ENCODE assay signal across 31 mouse cellular contexts in the genomic region with DNA sequence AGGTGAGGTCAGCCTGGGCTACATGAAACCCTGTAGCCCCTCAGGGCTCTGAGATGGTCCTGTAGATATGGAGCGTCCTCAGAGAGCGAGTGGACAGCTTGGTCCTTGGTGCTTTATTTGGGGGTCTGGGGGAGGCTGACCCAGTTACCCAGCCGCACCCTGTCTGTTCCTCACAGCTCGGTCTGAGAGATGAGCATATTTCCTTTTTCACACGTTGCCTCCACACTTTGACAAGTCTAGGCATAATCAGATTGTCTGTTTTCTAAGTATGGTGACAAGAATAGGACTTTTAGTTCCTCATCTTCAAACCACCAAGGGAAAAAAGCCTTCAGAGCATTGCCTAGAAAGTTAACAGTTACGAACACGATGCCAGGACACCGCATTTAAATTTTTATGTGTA. TPM values are rescaled to one million over a fixed set of nuclear protein-coding genes. Genes with fewer than 3 reads are reported as not detected.
DNase-seq lines count a peak whose midpoint lies in the region; ATAC-seq and TF ChIP-seq lines count a peak whose summit lies in the region.
"Had no signal": no experiment of that assay in that cellular context is flagged by ENCODE, and none has a peak within 500 bp of the region (broad histone marks: within the 10 kb centered on the region; RNA-seq: fewer than 3 reads in every experiment).

No protein-coding gene starts in this region.

- peak overlapping the region; percentile 50 for H3K4me2 ChIP-seq in myocyte (ENCODE audit: low read depth)
- H3K4me2 ChIP-seq in hindbrain, embryonic 14.5 days (replicated peaks): no peak overlapping the region
- H3K4me2 ChIP-seq: embryonic facial prominence, embryonic 15.5 days; heart, embryonic 12.5 days; hindbrain, embryonic 13.5 days; liver, embryonic 11.5 days; midbrain, embryonic 13.5 days; neural tube, embryonic 15.5 days; stomach, embryonic 15.5 days had no signal

- H3K4me1 ChIP-seq in hindbrain, embryonic 14.5 days (replicated peaks; ENCODE audit: control insufficient read depth, insufficient read depth, low read length): no peaks in the 10 kb centered on the region
- H3K4me1 ChIP-seq: embryonic facial prominence, embryonic 15.5 days; forebrain, embryonic 10.5 days; hindbrain, embryonic 13.5 days; midbrain, embryonic 13.5 days; neural tube, embryonic 15.5 days; stomach, embryonic 15.5 days had no signal

- H3K9me3 ChIP-seq in hindbrain, embryonic 14.5 days (ENCODE audit: control insufficient read depth, low read length): no peaks in the 10 kb centered on the region
- H3K9me3 ChIP-seq: embryonic facial prominence, embryonic 15.5 days; forebrain, embryonic 10.5 days; G1E; heart, embryonic 12.5 days; hindbrain, embryonic 13.5 days; midbrain, embryonic 13.5 days; neural tube, embryonic 15.5 days; stomach, embryonic 15.5 days had no signal

- no peak overlapping the region for H3K27ac ChIP-seq in hindbrain, embryonic 14.5 days
- H3K27ac ChIP-seq: embryonic facial prominence, embryonic 15.5 days; forebrain, embryonic 10.5 days; hindbrain, embryonic 13.5 days; midbrain, embryonic 13.5 days; neural tube, embryonic 15.5 days; stomach, embryonic 15.5 days had no signal

- no peaks in the 10 kb centered on the region for H3K36me3 ChIP-seq in myocyte (ENCODE audit: control insufficient read depth, insufficient read depth)
- H3K36me3 ChIP-seq in hindbrain, embryonic 14.5 days (replicated peaks; ENCODE audit: control insufficient read depth, insufficient read depth): no peaks in the 10 kb centered on the region
- H3K36me3 ChIP-seq: embryonic facial prominence, embryonic 15.5 days; forebrain, embryonic 10.5 days; G1E; heart, embryonic 12.5 days; hindbrain, embryonic 13.5 days; midbrain, embryonic 13.5 days; neural tube, embryonic 15.5 days; stomach, embryonic 15.5 days had no signal

- H3K79me2 ChIP-seq in myocyte (ENCODE audit: control insufficient read depth, insufficient read depth): peaks cover 9% of the 10 kb centered on the region

- peak; percentile 68 for DNase-seq in right cerebral cortex, adult 18-20 months
- DNase-seq in right cerebral cortex, postnatal 14 days: no peak
- DNase-seq in frontal cortex, postnatal 36 days (ENCODE audit: low spot score in 2 of 2): peak; percentile 45 to 68
- DNase-seq in hindbrain, embryonic 14.5 days (ENCODE audit: low spot score): no peak
- DNase-seq in natural killer cell, adult 2 months (ENCODE audit: low spot score in 2 of 2): no peak
- no peak for DNase-seq in thymus, postnatal 25 days
- DNase-seq: adrenal gland, postnatal 36 days; cerebellum, adult 18-20 months; cerebellum, postnatal 25 days; heart, postnatal 14 days; kidney, postnatal 4 days; lung, adult 18-20 months; lung, postnatal 14 days; spleen, adult 18-20 months; thymus, adult 2 months had no signal

- H3K4me3 ChIP-seq in myocyte: no peak overlapping the region
- H3K4me3 ChIP-seq in hindbrain, embryonic 14.5 days (replicated peaks; ENCODE audit: low read length): no peak overlapping the region
- H3K4me3 ChIP-seq: embryonic facial prominence, embryonic 15.5 days; forebrain, embryonic 10.5 days; heart, embryonic 12.5 days; hindbrain, embryonic 13.5 days; midbrain, embryonic 13.5 days; neural tube, embryonic 15.5 days; stomach, embryonic 15.5 days had no signal

- TF ChIP-seq POLR2A in myocyte (IDR thresholded peaks at IDR 0.05; ENCODE audit: insufficient read length, low read depth): no peak

- H3ac ChIP-seq in myocyte (ENCODE audit: control insufficient read depth, insufficient read length): no peak overlapping the region

- no peak for ATAC-seq in hindbrain, embryonic 14.5 days (ENCODE audit: low FRiP score)
- ATAC-seq: CD4-positive, CD25-positive, alpha-beta regulatory T cell, adult 4 months; intestine, embryonic 16.5 days; midbrain, embryonic 13.5 days had no signal

- no peaks in the 10 kb centered on the region for H3K27me3 ChIP-seq in myocyte (ENCODE audit: control insufficient read depth, insufficient read depth, insufficient read length)
- no peaks in the 10 kb centered on the region for H3K27me3 ChIP-seq in hindbrain, embryonic 14.5 days (ENCODE audit: control insufficient read depth, insufficient read depth, low read length)
- H3K27me3 ChIP-seq: heart, embryonic 12.5 days; midbrain, embryonic 13.5 days; stomach, embryonic 15.5 days had no signal

- no peak overlapping the region for H3K9ac ChIP-seq in hindbrain, embryonic 14.5 days
- H3K9ac ChIP-seq: embryonic facial prominence, embryonic 15.5 days; heart, embryonic 12.5 days; hindbrain, embryonic 13.5 days; midbrain, embryonic 13.5 days; neural tube, embryonic 15.5 days; stomach, embryonic 15.5 days had no signal

- 89% methylated on average over 8 of the region's 8 CpGs for WGBS in hindbrain, embryonic 14.5 days

TF ChIP-seq in myocyte, 11 proteins besides CTCF, POLR2A, EP300 and RAD21:
- TF ChIP-seq SRF (IDR thresholded peaks at IDR 0.05; ENCODE audit: control insufficient read depth, insufficient read length, low read depth) (no peak), MAX (IDR thresholded peaks at IDR 0.05; ENCODE audit: low read depth) (no peak), REST (IDR thresholded peaks at IDR 0.05; ENCODE audit: insufficient read depth, insufficient read length) (no peak), POLR2AphosphoS2 (IDR thresholded peaks at IDR 0.05; ENCODE audit: insufficient read length, low read depth) (no peak), MYOD1 (IDR thresholded peaks at IDR 0.05; ENCODE audit: control insufficient read depth in 1 of 3, insufficient read length in 2 of 3, low read depth in 2 of 3) (no peak), TCF3 (IDR thresholded peaks at IDR 0.05; ENCODE audit: insufficient read length, low read depth) (no peak), CEBPB (IDR thresholded peaks at IDR 0.05; ENCODE audit: insufficient read depth, poor library complexity, severe bottlenecking) (no peak), USF1 (IDR thresholded peaks at IDR 0.05; ENCODE audit: low read depth) (no peak), E2F4 (IDR thresholded peaks at IDR 0.05; ENCODE audit: insufficient read depth) (no peak), TCF12 (IDR thresholded peaks at IDR 0.05; ENCODE audit: insufficient read depth, poor library complexity, severe bottlenecking) (no peak), MYOG (IDR thresholded peaks at IDR 0.05; ENCODE audit: control insufficient read depth in 1 of 3, insufficient read depth in 1 of 3, insufficient read length in 2 of 3, low read depth in 2 of 3) (no peak)

RNA-seq across cellular contexts. Expression of gene Trim54, which starts 4.6 kb away (rescaled TPM):
- polyA plus RNA-seq in myocyte (2012; fragmentation: generic; extraction: Trizol): 110 TPM
- not detected in 2 replicates for polyA plus RNA-seq in hindbrain, embryonic 14.5 days (2014; fragmentation: Nextera tagmentation; extraction: Ambion mirVana)
- polyA plus RNA-seq: CD4-positive, CD25-positive, alpha-beta regulatory T cell, adult 4 months; forebrain, embryonic 10.5 days; G1E; intestine, embryonic 16.5 days; kidney, embryonic 14.5 days; midbrain, embryonic 13.5 days; stomach, embryonic 15.5 days; urinary bladder, adult 2 months had no signal

RNA-seq across cellular contexts. Expression of gene Slc30a3, which starts 13.1 kb away (rescaled TPM):
- 0.19 TPM for polyA plus RNA-seq in myocyte (2012; fragmentation: generic; extraction: Trizol)
- 34.8 and 35.7 TPM in 2 replicates for polyA plus RNA-seq in hindbrain, embryonic 14.5 days (2014; fragmentation: Nextera tagmentation; extraction: Ambion mirVana)
- polyA plus RNA-seq: CD4-positive, CD25-positive, alpha-beta regulatory T cell, adult 4 months; G1E; limb, embryonic 11.5 days had no signal

RNA-seq across cellular contexts. Expression of gene Dnajc5g, which starts 15.0 kb away (rescaled TPM):
- polyA plus RNA-seq in myocyte (2012; fragmentation: generic; extraction: Trizol): not detected
- not detected in 2 replicates for polyA plus RNA-seq in hindbrain, embryonic 14.5 days (2014; fragmentation: Nextera tagmentation; extraction: Ambion mirVana)
- polyA plus RNA-seq: CD4-positive, CD25-positive, alpha-beta regulatory T cell, adult 4 months; embryonic facial prominence, embryonic 15.5 days; forebrain, embryonic 10.5 days; G1E; heart, embryonic 12.5 days; hindbrain, embryonic 13.5 days; intestine, embryonic 16.5 days; kidney, embryonic 14.5 days; limb, embryonic 11.5 days; liver, embryonic 11.5 days; midbrain, embryonic 13.5 days; neural tube, embryonic 15.5 days; stomach, embryonic 15.5 days; thymus, adult 2 months; urinary bladder, adult 2 months had no signal

RNA-seq across cellular contexts. Expression of gene Ucn, which starts 17.5 kb away (rescaled TPM):
- 0.78 TPM for polyA plus RNA-seq in myocyte (2012; fragmentation: generic; extraction: Trizol)
- polyA plus RNA-seq in hindbrain, embryonic 14.5 days (2014; fragmentation: Nextera tagmentation; extraction: Ambion mirVana): not detected in 2 replicates
- polyA plus RNA-seq: CD4-positive, CD25-positive, alpha-beta regulatory T cell, adult 4 months; embryonic facial prominence, embryonic 15.5 days; forebrain, embryonic 10.5 days; G1E; gonadal fat pad, adult 2 months; hindbrain, embryonic 13.5 days; intestine, embryonic 16.5 days; kidney, embryonic 14.5 days; limb, embryonic 11.5 days; liver, embryonic 11.5 days; midbrain, embryonic 13.5 days; neural tube, embryonic 15.5 days; stomach, embryonic 15.5 days; thymus, adult 2 months; urinary bladder, adult 2 months had no signal

RNA-seq across cellular contexts. Expression of gene Mpv17, which starts 32.9 kb away (rescaled TPM):
- 35.8 TPM for polyA plus RNA-seq in myocyte (2012; fragmentation: generic; extraction: Trizol)
- 49.5 and 50.3 TPM in 2 replicates for polyA plus RNA-seq in hindbrain, embryonic 14.5 days (2014; fragmentation: Nextera tagmentation; extraction: Ambion mirVana)

Comparison
In these comparisons a context has a peak if more than half of its experiments do, and no peak if none do; other contexts are left out.
1. DNase-seq: peak in right cerebral cortex, adult 18-20 months (single experiment) and frontal cortex, postnatal 36 days (2 of 2); none in right cerebral cortex, postnatal 14 days (single experiment), hindbrain, embryonic 14.5 days (single experiment), natural killer cell, adult 2 months (0 of 2) and thymus, postnatal 25 days (single experiment).
2. RNA of gene Trim54, which starts 4.6 kb away (polyA plus RNA-seq): 110 TPM in myocyte (single experiment); not detected in hindbrain, embryonic 14.5 days; every median in the first group is over 100 times any median in the second.
3. RNA of gene Slc30a3, which starts 13.1 kb away (polyA plus RNA-seq): 34.8 to 35.7 TPM in hindbrain, embryonic 14.5 days; 0.19 TPM in myocyte (single experiment); every median in the first group is over 10 times any median in the second.